Mouse (Mus musculus): ENCODE results near the gene Epn2.

Epn2 gene

GRCm38 (mm10) chr11:61578983-61579877 lies at the start of gene Epn2:
Epn2 (minus strand) TSS chr11:61579687.
- DNase-seq: peak; percentile 86

- DNase-seq: no peak
Observed at GRCm38 (mm10) chr11:61626509-61626908, 47.0 kb upstream of the Epn2 start.

- DNase-seq: no peak
Observed at GRCm38 (mm10) chr11:61625136-61625535, 45.6 kb upstream of the Epn2 start.

- no peak for DNase-seq
Observed at GRCm38 (mm10) chr11:61620762-61621161, 41.3 kb upstream of the Epn2 start.

GRCm38 (mm10) chr11:61620254-61620670 lies 40.8 kb upstream of the Epn2 start:
- peak; percentile 96 for DNase-seq

- peak; percentile 89 for DNase-seq
Observed at GRCm38 (mm10) chr11:61619791-61620241, 40.3 kb upstream of the Epn2 start.

- no peak for DNase-seq
Observed at GRCm38 (mm10) chr11:61619356-61619755, 39.9 kb upstream of the Epn2 start.

- no peak for DNase-seq
Observed at GRCm38 (mm10) chr11:61618571-61618970, 39.1 kb upstream of the Epn2 start.

GRCm38 (mm10) chr11:61618131-61618530 lies 38.6 kb upstream of the Epn2 start:
- DNase-seq: peak; percentile 63

- no peak for DNase-seq
Observed at GRCm38 (mm10) chr11:61617293-61617975, 37.9 kb upstream of the Epn2 start.

GRCm38 (mm10) chr11:61616523-61617292 lies 37.2 kb upstream of the Epn2 start:
- peak; percentile 44 for DNase-seq

GRCm38 (mm10) chr11:61615686-61616522 lies 36.4 kb upstream of the Epn2 start:
- peak; percentile 81 for DNase-seq

- DNase-seq: no peak
Observed at GRCm38 (mm10) chr11:61614401-61614800, 34.9 kb upstream of the Epn2 start.

GRCm38 (mm10) chr11:61612116-61612635 lies 32.7 kb upstream of the Epn2 start:
- DNase-seq: peak; percentile 33

- DNase-seq: no peak
Observed at GRCm38 (mm10) chr11:61611197-61611596, 31.7 kb upstream of the Epn2 start.

- no peak for DNase-seq
Observed at GRCm38 (mm10) chr11:61608072-61608471, 28.6 kb upstream of the Epn2 start.

- DNase-seq: peak; percentile 16
Observed at GRCm38 (mm10) chr11:61602705-61603104, 23.2 kb upstream of the Epn2 start.

GRCm38 (mm10) chr11:61601465-61601864 lies 22.0 kb upstream of the Epn2 start:
- peak; percentile 7 for DNase-seq

GRCm38 (mm10) chr11:61598367-61598766 lies 18.9 kb upstream of the Epn2 start:
- no peak for DNase-seq

- no peak for DNase-seq
Observed at GRCm38 (mm10) chr11:61597471-61597870, 18.0 kb upstream of the Epn2 start.

GRCm38 (mm10) chr11:61593069-61593468 lies 13.6 kb upstream of the Epn2 start:
- DNase-seq: no peak

GRCm38 (mm10) chr11:61592061-61592460 lies 12.6 kb upstream of the Epn2 start:
- no peak for DNase-seq

All from lung, postnatal 10 days (tissue).